Comparison of ENCODE assay signal across 15 mouse cellular contexts in genomic region chr5:73586597-73586996, GRCm38 (mm10). TPM values are rescaled to one million over a fixed set of nuclear protein-coding genes. Genes with fewer than 3 reads are reported as not detected.
"Had no signal": no experiment of that assay in that cellular context is flagged by ENCODE, and none has a peak within 500 bp of the region (broad histone marks: within the 10 kb centered on the region; RNA-seq: fewer than 3 reads in every experiment).

No protein-coding gene starts in this region.

- H3K36me3 ChIP-seq: limb, embryonic 12.5 days; neural tube, embryonic 13.5 days had no signal

- DNase-seq: kidney, adult 2 months; kidney, postnatal 25 days; layer of hippocampus, adult 9-11 months; liver; lung, adult 2 months; lung, postnatal 36 days; retina, postnatal 1 day; right cerebral cortex, postnatal 4 days; spleen, adult 18-20 months; thymus, postnatal 36 days had no signal

- ATAC-seq: lung, postnatal 0 days had no signal

- H3K9me3 ChIP-seq: limb, embryonic 12.5 days; neural tube, embryonic 13.5 days had no signal

- H3K4me3 ChIP-seq: limb, embryonic 12.5 days; neural tube, embryonic 13.5 days had no signal

- H3K4me2 ChIP-seq: limb, embryonic 12.5 days; neural tube, embryonic 13.5 days had no signal

- H3K27ac ChIP-seq: limb, embryonic 12.5 days; liver, embryonic 14.5 days had no signal

- H3K27me3 ChIP-seq: limb, embryonic 12.5 days; neural tube, embryonic 13.5 days had no signal

- H3K9ac ChIP-seq: limb, embryonic 12.5 days; liver, embryonic 14.5 days; neural tube, embryonic 13.5 days had no signal

- H3K4me1 ChIP-seq: limb, embryonic 12.5 days had no signal

RNA-seq across cellular contexts. Expression of gene Lrrc66, which starts 45.7 kb away (rescaled TPM):
- total RNA-seq: left cerebral cortex, postnatal 36 days had no signal
- polyA plus RNA-seq: limb, embryonic 12.5 days; lung, adult 2 months; neural tube, embryonic 13.5 days had no signal
